Mouse (Mus musculus) heart, postnatal 25 days (tissue): ENCODE measurements around the gene Fap. TPM values are rescaled to one million over a fixed set of nuclear protein-coding genes. Genes with fewer than 3 reads are reported as not detected.
A peak's percentile ranks its signal among the peaks of the same experiment; 100 is the strongest.

Experiments used
- DNase-seq: peaks from one replicate; pipeline ENCODE4 v3.0.0; 2022; ENCODE audit warnings: low spot score
- intact Hi-C: fragments of 180-260 bp; cut with DNase I; formaldehyde crosslinking; loops from one replicate; pipeline ENCODE4 v1.15.1; 2025
- total RNA-seq, 2 experiments: library from RNA; stranded (reverse); gene quantifications; 2 replicates each; pipeline ENCODE4 v1.2.3; 2021

The Fap gene
- total RNA-seq, 2 experiments from 2014 or later = 3.7 to 5.9 TPM

- intact Hi-C loops = no loop called here
- DNase-seq = no peak
Measured at GRCm38 (mm10) chr2:62548104-62548503, 25.8 kb downstream of the Fap start.

GRCm38 (mm10) chr2:62535483-62535882 is 38.4 kb downstream of the Fap start:
- intact Hi-C loops = no loop called here
- DNase-seq = no peak

- no peak for DNase-seq
- intact Hi-C loops = no loop called here
Measured at GRCm38 (mm10) chr2:62531065-62531464, 42.8 kb downstream of the Fap start.

- intact Hi-C loops = no loop called here
- no peak for DNase-seq
Measured at GRCm38 (mm10) chr2:62526399-62526798, 47.5 kb downstream of the Fap start.

- no peak for DNase-seq
- intact Hi-C loops = no loop called here
Measured at GRCm38 (mm10) chr2:62517790-62518189, 56.1 kb downstream of the Fap start.

GRCm38 (mm10) chr2:62514477-62514876 is 59.4 kb downstream of the Fap start:
- DNase-seq = no peak
- intact Hi-C loops = no loop called here

- no peak for DNase-seq
- intact Hi-C loops = no loop called here
Measured at GRCm38 (mm10) chr2:62513477-62513876, 60.4 kb downstream of the Fap start.

- DNase-seq = no peak
- intact Hi-C loops = no loop called here
Measured at GRCm38 (mm10) chr2:62507130-62507529, 66.7 kb downstream of the Fap start.

GRCm38 (mm10) chr2:62506441-62506840 is 67.4 kb downstream of the Fap start:
- intact Hi-C loops = no loop called here
- no peak for DNase-seq

- intact Hi-C loops = no loop called here
- no peak for DNase-seq
Measured at GRCm38 (mm10) chr2:62504269-62504796, 69.5 kb downstream of the Fap start.

GRCm38 (mm10) chr2:62503326-62503725 is 70.5 kb downstream of the Fap start:
- DNase-seq = no peak

GRCm38 (mm10) chr2:62502516-62502915 is 71.4 kb downstream of the Fap start:
- intact Hi-C loops = no loop called here
- DNase-seq = no peak

More at GRCm38 (mm10) chr2:62503326-62503725, 70.5 kb downstream of the Fap start:
- intact Hi-C loops = no loop called here

GRCm38 (mm10) chr2:62498821-62499220 is 75.1 kb downstream of the Fap start:
- DNase-seq = no peak
- intact Hi-C loops = no loop called here

- intact Hi-C loops = no loop called here
- no peak for DNase-seq
Measured at GRCm38 (mm10) chr2:62498086-62498485, 75.8 kb downstream of the Fap start.

- DNase-seq = no peak
- intact Hi-C loops = no loop called here
Measured at GRCm38 (mm10) chr2:62497333-62498002, 76.4 kb downstream of the Fap start.

- DNase-seq = no peak
- intact Hi-C loops = no loop called here
Measured at GRCm38 (mm10) chr2:62495407-62495806, 78.5 kb downstream of the Fap start.

- intact Hi-C loops = no loop called here
- DNase-seq = no peak
Measured at GRCm38 (mm10) chr2:62489832-62490231, 84.0 kb downstream of the Fap start.

- DNase-seq = no peak
- intact Hi-C loops = no loop called here
Measured at GRCm38 (mm10) chr2:62484906-62485305, 89.0 kb downstream of the Fap start.

GRCm38 (mm10) chr2:62483550-62483949 is 90.3 kb downstream of the Fap start, which contains the start of gene Gcg:
Gene Gcg, minus strand, starts transcription at chr2:62483650.
- DNase-seq = no peak
- intact Hi-C loops = no loop called here

- DNase-seq = no peak
- intact Hi-C loops = no loop called here
Measured at GRCm38 (mm10) chr2:62480285-62481198, 93.3 kb downstream of the Fap start.

GRCm38 (mm10) chr2:62469551-62469950 is 104.3 kb downstream of the Fap start:
- intact Hi-C loops = no loop called here
- DNase-seq = peak; percentile 2
